Mouse (Mus musculus): ENCODE data around the gene Tmcc3.

DNA sequence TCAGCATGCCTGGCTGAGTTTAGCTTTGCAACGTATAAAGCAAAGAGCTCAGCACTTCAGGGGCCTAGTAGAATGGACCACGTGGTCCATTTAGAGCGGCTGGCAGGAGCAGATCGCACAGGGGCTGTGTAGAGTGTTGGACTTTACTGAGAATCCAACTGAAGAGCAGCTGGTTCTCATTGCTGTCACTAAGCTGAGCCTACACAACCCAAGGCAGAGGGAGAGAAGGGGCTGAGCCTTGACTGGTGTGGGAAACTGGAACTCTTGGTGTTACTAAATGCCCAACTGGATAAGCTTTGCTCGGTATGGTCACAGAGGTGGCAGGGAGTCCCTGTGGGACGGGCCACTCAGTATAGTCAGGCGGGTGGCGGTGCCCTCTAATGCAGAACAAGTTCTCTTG, 89.1 kb downstream of the Tmcc3 start:
- TF ChIP-seq CTCF (IDR thresholded peaks at IDR 0.05; ENCODE audit: extremely low read depth, insufficient read depth, insufficient read length, insufficient replicate concordance) (no peak), POLR2A (IDR thresholded peaks at IDR 0.05; ENCODE audit: low read depth, low read length) (no peak)
